Mouse (Mus musculus) forebrain, embryonic 16.5 days (tissue): ENCODE results near the gene Clcn6. TPM values are rescaled to one million over a fixed set of nuclear protein-coding genes. Genes with fewer than 3 reads are reported as not detected.
A peak's percentile ranks its signal among the peaks of the same experiment; 100 is the strongest.

Experiments
- ATAC-seq: fragments of 200-750 bp; cut with Nextera tagmentation; 2 replicates; pipeline ENCODE4 v1.8.0; 2017; ENCODE audit warnings: mild to moderate bottlenecking, moderate library complexity
- H3K27ac ChIP-seq: fragments of 300-500 bp; sonication (generic); 2 replicates; pipeline ENCODE4 v1.5.1; 2014; ENCODE audit warnings: low read length, control low read depth
- H3K27me3 ChIP-seq: fragments of 300-500 bp; sonication (generic); replicated peaks from 2 replicates; pipeline ENCODE4 v1.6.1; 2014; ENCODE audit warnings: low read length; ENCODE audit not compliant: control insufficient read depth, insufficient read depth
- H3K36me3 ChIP-seq: fragments of 300-500 bp; sonication (generic); 2 replicates; pipeline ENCODE4 v1.6.1; 2014; ENCODE audit not compliant: control insufficient read depth, insufficient read depth
- H3K4me1 ChIP-seq: fragments of 300-500 bp; sonication (generic); replicated peaks from 2 replicates; pipeline ENCODE4 v1.6.1; 2014; ENCODE audit warnings: low read length; ENCODE audit not compliant: control insufficient read depth, insufficient read depth
- H3K4me2 ChIP-seq: fragments of 300-500 bp; sonication (generic); 2 replicates; pipeline ENCODE4 v1.6.1; 2014; ENCODE audit warnings: mild to moderate bottlenecking, low read length, control low read depth
- H3K4me3 ChIP-seq: fragments of 300-500 bp; sonication (generic); replicated peaks from 2 replicates; pipeline ENCODE4 v1.5.1; 2014; ENCODE audit warnings: mild to moderate bottlenecking, low read length, control low read depth
- H3K9ac ChIP-seq: fragments of 300-500 bp; sonication (generic); replicated peaks from 2 replicates; pipeline ENCODE4 v1.6.1; 2014; ENCODE audit warnings: low read depth, low read length, control low read depth
- H3K9me3 ChIP-seq: fragments of 300-500 bp; sonication (generic); 2 replicates; pipeline ENCODE4 v1.6.1; 2016; ENCODE audit warnings: low read length; ENCODE audit not compliant: control insufficient read depth
- WGBS: fragments of 180-500 bp; shearing (Covaris S2); extraction: QIAGEN DNeasy Blood & Tissue Kit; methylation state at CpG from one replicate; pipeline ENCODE4 v1.1.7; 2014; 5-methylcytosine and 5-hydroxymethylcytosine counted together
- polyA plus RNA-seq: library from polyadenylated mRNA; unstranded; fragments of >200 nt; fragmentation: Nextera tagmentation; extraction: Ambion mirVana; gene quantifications from 2 replicates; pipeline ENCODE4 v1.2.1, GENCODE M21; 2015

Clcn6 gene
- polyA plus RNA-seq: 34.3 and 40.6 TPM in 2 replicates

DNA sequence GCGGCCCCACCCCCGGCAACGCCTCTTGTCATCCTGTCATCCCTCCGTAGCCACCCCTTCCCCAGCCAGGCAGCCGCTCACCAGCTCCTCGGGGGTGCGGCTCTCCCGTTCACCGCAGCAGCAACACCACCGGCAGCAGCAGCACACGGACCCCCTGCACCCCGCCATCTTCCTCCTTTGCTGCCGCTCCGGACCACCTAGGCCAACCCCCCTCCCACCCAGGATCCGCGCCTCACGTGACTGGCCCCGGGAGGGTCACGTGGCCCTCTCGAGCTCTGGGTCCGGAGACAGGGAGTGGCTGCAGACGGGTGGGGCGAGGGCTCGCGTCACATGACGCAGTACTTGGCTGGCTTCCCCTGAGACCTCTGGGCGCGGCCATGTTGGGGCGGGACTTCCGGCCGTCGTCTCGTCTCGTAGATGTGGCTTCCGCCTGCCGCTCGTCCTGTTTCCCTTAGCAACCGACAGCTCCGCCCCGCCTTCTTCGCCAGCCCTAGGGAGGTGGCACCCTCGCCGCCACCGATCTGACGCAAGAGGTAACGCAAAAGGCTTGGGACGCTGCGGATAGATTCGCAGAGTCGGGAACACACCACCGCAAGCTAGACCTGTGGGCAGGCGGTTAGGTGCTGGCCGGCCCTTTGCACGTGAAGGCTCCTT, at the start of gene Clcn6, which contains the start of gene Mthfr:
Gene Clcn6, minus strand, starts transcription at position 222 of the 654 bp plus-strand sequence.
Gene Mthfr, plus strand, starts transcription at position 478 of the 654 bp plus-strand sequence.
- Histone ChIP-seq H3K4me2 (peak within 1 kb of the TSS; percentile 65), H3K27ac (peak within 1 kb of the TSS; percentile 89), H3K9me3 (no peaks in the 10 kb centered on the region), H3K36me3 (no peaks in the 10 kb centered on the region), H3K4me1 (peaks cover 39% of the 10 kb centered on the region), H3K27me3 (no peaks in the 10 kb centered on the region), H3K4me3 (peak within 1 kb of the TSS; percentile 62), H3K9ac (peak within 1 kb of the TSS; percentile 78)
- under 1% methylated on average over 54 of the region's 54 CpGs for WGBS
- ATAC-seq: peak; percentile 95

DNA sequence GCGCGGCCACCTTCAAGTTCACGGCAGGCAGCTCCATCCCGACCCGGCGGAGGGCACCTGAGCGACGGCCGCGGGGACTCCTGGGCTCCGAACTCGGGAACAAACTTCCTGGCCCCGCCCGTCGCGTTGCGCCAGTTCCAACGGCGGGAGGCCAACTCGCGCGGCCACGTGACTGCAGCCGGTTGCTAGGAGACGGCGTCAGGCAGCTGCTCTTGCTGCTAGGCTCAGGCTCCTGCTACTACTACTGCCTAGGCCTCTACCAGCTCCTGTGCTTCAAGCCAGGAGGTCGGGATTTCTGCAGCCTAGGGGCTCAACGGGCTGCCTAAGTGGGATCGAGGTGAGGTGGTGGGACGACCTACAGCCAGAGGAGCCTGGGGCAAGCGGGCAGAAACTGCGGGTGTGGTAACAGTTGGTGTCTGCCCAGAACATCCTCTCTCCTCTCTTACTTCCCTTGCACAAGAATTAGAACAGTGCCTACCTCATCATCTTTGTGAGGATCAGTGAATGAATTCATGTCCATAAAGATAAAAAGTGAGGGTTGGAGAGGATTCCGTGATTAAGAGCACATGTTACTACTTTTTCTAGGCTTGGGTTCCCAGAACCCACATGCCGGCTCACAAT, 49.4 kb upstream of the Clcn6 start, which contains the start of gene Agtrap:
Gene Agtrap, minus strand, starts transcription at position 125 of the 621 bp plus-strand sequence.
- Histone ChIP-seq H3K27me3 (no peaks in the 10 kb centered on the region), H3K36me3 (no peaks in the 10 kb centered on the region), H3K9ac (peak within 1 kb of the TSS; percentile 63), H3K4me1 (peaks cover 16% of the 10 kb centered on the region), H3K9me3 (no peaks in the 10 kb centered on the region), H3K27ac (peak within 1 kb of the TSS; percentile 78), H3K4me3 (peak within 1 kb of the TSS; percentile 48), H3K4me2 (peak within 1 kb of the TSS; percentile 61)
- ATAC-seq: peak; percentile 96
- 4% methylated on average over 34 of the region's 34 CpGs for WGBS

DNA sequence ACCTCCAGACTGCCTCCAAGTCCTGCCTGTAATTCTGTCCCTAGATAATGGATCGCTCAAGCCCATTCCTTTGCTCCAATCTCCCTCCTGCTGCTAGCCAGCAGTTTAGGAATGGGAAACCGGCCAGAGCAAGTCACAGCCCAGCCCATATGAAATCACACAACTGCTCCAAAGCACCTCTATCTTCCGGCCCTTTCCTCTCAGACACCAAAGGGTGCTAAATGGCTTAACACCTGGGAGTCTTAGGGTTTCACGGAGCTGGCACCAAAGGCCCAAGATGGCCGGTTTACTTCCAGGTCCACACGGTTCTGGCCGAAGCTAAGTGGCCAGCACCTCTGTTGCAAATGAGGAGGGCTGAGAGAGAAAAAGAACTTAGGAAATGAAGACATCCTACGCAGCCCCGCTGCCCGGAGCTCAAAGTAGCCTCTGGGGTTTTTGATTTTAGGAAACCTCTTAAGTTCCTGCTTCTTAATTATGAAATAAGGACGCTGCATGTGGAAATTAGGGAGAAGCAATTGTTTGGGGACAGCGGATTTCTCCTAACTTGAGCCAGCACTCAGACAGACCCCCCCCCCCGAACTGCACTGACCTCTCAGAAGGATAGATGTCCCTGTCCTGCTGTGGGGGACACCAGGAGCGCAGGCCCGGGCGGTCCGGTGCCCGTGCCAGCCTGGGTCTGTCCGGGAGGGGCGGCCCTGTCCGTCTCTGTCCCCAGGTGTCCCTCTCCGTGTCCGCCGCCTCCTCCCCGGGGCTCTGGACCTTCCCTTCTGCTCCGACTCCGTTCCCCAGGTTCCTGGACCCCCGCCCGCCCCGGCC, 48.7 kb upstream of the Clcn6 start:
- Histone ChIP-seq H3K9ac (peak overlapping the region; percentile 46), H3K9me3 (no peaks in the 10 kb centered on the region), H3K27me3 (no peaks in the 10 kb centered on the region), H3K36me3 (no peaks in the 10 kb centered on the region), H3K27ac (no peak overlapping the region), H3K4me2 (peak overlapping the region; percentile 61), H3K4me1 (peaks cover 16% of the 10 kb centered on the region), H3K4me3 (peak overlapping the region; percentile 48)
- ATAC-seq: no peak; the same call in 1 of the 2 replicates
- WGBS: 4% methylated on average over 30 of the region's 30 CpGs

DNA sequence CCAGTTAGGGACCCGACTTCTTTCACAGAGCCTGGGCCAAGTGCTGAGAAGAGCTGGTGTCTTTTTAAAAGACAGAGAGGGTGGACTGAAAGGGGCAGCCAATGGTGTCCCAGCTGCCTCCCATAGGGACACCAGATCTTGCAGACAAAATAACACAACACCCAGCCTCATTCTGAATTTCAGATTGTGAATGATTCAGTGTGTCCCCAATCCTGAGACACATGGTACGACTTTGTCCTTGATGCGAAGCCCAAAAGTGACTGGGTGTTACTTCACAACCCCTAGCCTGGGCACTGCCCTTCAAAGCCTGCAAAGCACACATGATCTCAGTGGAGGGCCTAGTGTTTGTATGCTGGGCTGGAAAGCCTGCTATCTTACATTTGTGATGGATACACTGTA, 47.3 kb upstream of the Clcn6 start:
- Histone ChIP-seq H3K27ac (no peak overlapping the region), H3K27me3 (no peaks in the 10 kb centered on the region), H3K9me3 (no peaks in the 10 kb centered on the region), H3K36me3 (no peaks in the 10 kb centered on the region), H3K4me2 (no peak overlapping the region), H3K4me1 (peaks cover 16% of the 10 kb centered on the region), H3K4me3 (no peak overlapping the region), H3K9ac (no peak overlapping the region)
- no peak for ATAC-seq
- 73% methylated on average over 3 of the region's 3 CpGs for WGBS

DNA sequence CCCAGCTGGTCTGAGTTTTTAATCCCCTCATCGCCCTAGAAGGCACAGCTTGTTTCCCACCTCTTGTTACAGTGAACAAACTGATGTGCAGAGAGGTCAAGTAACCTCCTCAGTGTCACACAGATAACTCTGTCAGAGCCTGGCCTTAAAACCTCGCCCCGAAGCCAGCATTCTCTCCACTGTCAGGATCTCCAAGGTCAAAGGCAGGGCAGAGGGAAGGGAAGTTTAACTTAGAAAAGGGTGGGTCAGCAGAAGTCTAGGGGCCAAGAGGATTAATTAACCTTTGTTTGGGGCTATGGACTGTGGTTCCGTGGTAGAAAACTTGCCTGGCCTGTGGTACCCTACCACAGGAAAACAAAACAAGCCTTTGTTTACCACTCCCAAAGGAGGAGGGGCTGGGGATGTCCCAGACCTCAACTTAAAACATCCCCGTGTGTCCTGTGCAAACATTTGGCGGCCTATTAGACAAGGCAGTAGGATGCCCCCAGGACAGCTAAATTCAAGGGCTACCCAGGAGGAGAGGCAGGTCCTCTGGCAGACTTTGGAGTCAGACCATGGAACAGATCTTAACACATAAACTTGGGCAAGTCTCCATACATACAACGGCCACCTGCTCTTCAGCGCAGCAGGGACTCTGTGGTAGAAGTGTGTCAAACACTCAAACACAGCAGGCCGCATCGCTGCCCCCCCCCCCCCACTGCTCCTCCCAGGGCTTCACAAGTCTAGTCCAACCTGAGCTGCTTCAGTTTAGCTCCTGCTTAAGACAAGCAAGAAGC, 46.7 kb upstream of the Clcn6 start:
- Histone ChIP-seq H3K9me3 (no peaks in the 10 kb centered on the region), H3K27me3 (no peaks in the 10 kb centered on the region), H3K27ac (no peak overlapping the region), H3K36me3 (no peaks in the 10 kb centered on the region), H3K4me2 (no peak overlapping the region), H3K4me1 (peaks cover 20% of the 10 kb centered on the region), H3K9ac (no peak overlapping the region), H3K4me3 (no peak overlapping the region)
- WGBS: 45% methylated on average over 10 of the region's 10 CpGs
- ATAC-seq: no peak

DNA sequence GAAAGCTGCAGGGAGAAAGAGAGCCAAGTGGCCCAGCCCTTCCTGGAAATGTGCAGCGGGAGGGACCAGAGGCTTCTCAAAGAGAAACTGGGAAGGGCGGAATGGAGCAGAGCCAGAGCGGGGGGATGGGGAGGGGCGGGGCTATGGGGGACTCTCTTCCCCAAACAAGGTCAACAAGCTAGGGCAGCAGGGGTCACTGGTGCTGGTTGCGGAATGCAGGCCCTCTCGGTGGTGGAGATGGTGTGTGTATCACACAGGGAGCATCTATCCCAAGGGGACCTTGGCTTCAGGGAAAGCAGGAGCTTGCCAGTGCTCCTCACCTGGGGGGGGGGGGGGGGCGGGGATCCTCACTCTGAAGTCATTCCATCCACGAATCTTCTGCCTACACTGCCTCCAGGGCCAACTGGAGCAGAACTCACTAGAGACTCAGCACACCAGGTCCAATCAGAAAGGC, 45.7 kb upstream of the Clcn6 start:
- Histone ChIP-seq H3K9me3 (no peaks in the 10 kb centered on the region), H3K9ac (no peak overlapping the region), H3K36me3 (no peaks in the 10 kb centered on the region), H3K4me1 (peaks cover 20% of the 10 kb centered on the region), H3K4me3 (no peak overlapping the region), H3K27ac (no peak overlapping the region), H3K4me2 (no peak overlapping the region), H3K27me3 (no peaks in the 10 kb centered on the region)
- WGBS: 24% methylated on average over 8 of the region's 8 CpGs
- ATAC-seq: no peak

DNA sequence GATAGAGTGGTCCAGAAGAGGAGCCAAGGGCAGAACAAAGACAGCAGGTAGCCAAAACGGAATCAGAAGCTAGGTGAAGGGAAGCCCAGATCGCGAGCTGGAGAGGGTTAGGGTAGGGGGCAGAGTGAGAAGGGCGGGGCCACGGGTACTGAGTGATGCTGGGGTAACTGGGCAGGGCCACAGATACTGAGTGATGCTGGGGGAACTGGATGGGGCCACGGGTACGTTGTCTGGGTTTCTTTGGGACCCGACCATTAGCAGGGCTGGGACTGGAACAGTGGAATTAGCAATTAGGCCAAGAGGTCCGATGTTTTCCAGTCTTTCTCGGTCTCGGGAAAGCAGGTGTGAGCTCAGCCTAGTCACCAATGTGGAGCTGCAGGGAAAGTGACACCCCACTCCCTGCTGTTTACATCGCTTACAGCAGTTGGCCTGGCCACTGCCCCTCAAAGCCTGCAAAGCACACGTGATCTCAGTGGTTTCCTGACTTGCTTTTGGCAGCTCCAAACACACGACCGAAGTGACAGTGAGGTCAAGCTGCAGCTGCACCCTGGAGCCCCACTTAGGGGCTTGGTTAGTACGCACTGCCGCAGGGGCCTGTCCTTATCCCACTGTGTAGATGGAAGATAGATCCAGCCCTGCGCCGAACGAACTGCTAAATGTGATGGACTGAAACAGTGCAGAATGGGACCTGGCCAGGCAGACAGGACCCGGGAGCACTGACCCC, 44.7 kb upstream of the Clcn6 start:
- no peaks in the 10 kb centered on the region for H3K36me3 ChIP-seq

DNA sequence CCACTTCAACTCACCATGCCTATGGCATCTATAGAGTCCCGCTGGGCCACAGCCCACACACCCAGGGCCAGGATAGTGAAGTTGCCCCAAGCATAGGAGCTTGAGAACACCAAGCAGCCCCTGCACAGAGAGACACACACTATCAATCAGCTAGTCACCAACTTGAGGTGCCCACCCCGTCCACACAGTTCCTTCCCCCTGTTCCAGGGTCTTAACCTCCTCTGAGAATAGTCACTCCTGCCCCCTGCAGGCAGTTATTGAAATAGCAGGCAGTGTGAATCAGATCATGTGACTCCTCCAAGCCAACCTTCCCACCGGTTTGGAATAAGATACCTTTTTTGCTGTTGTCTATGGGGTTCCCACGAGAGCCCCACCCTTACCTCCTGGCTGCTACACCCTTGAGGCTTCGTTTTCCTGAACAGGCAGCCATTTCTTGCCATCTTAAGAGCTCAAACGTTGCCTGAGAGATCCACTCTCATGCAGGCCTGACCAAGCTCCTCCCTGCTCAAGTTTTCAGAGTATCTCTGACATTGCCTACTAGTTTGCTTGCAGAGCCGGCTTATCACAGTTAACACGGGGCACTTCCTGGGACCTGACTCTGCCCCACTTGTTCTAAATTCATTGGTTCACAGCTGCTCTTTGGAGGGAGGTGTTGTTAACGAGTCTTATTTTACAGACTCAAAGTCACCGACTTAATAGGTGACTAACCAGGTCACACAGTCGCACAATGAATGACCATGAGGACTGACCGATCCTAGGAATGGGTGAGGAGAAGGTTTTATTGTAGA, 43.8 kb upstream of the Clcn6 start:
- Histone ChIP-seq H3K36me3 (no peaks in the 10 kb centered on the region), H3K27ac (no peak overlapping the region), H3K9ac (no peak overlapping the region), H3K9me3 (no peaks in the 10 kb centered on the region), H3K4me2 (no peak overlapping the region), H3K4me1 (peaks cover 8% of the 10 kb centered on the region), H3K4me3 (no peak overlapping the region), H3K27me3 (no peaks in the 10 kb centered on the region)
- peak; percentile 11; the same call in 1 of the 2 replicates for ATAC-seq
- WGBS: 52% methylated on average over 12 of the region's 12 CpGs

More for the DNA sequence above, 44.7 kb upstream of the Clcn6 start:
- peaks cover 16% of the 10 kb centered on the region for H3K4me1 ChIP-seq
- no peak overlapping the region for H3K4me2 ChIP-seq
- no peaks in the 10 kb centered on the region for H3K27me3 ChIP-seq
- no peak overlapping the region for H3K9ac ChIP-seq
- H3K9me3 ChIP-seq: no peaks in the 10 kb centered on the region
- H3K4me3 ChIP-seq: no peak overlapping the region
- no peak overlapping the region for H3K27ac ChIP-seq
- WGBS: 66% methylated on average over 21 of the region's 21 CpGs
- ATAC-seq: no peak
